Mouse (Mus musculus) MEL (cell line): ENCODE results near the gene Cenps. TPM values are rescaled to one million over a fixed set of nuclear protein-coding genes. Genes with fewer than 3 reads are reported as not detected.
A peak's percentile ranks its signal among the peaks of the same experiment; 100 is the strongest.

Source experiments
- DNase-seq: peaks from one replicate; pipeline ENCODE4 v3.0.0; 2011; ENCODE audit warnings: low read depth, low spot score
- H3K27ac ChIP-seq: 2 replicates; pipeline ENCODE4 v1.5.1; 2012; ENCODE audit warnings: low read depth, mild to moderate bottlenecking, control low read depth, low read length, moderate library complexity; ENCODE audit not compliant: control insufficient read depth
- H3K27me3 ChIP-seq, 2 experiments: fragments of 150-350 bp in 1 of 2; sonication (generic) in 1 of 2; 2 replicates each; pipeline ENCODE4 v1.6.1; 2012; ENCODE audit warnings: low read length in 2 of 2, mild to moderate bottlenecking in 2 of 2, improper control_type of control experiment in 1 of 2, moderate library complexity in 1 of 2; ENCODE audit not compliant: insufficient read depth in 2 of 2, control insufficient read depth in 1 of 2
- H3K36me3 ChIP-seq, 2 experiments: 2 replicates each; pipeline ENCODE4 v1.6.1; 2012 to 2014; ENCODE audit warnings: low read length in 2 of 2, improper control_type of control experiment in 1 of 2, inconsistent platforms in 1 of 2, mild to moderate bottlenecking in 1 of 2; ENCODE audit not compliant: insufficient read depth in 2 of 2, control insufficient read depth in 1 of 2
- H3K4me1 ChIP-seq, 2 experiments: fragments of 150-350 bp in 1 of 2; sonication (generic) in 1 of 2; 2 replicates each; pipeline ENCODE4 v1.6.1; 2012; ENCODE audit warnings: low read length in 2 of 2, improper control_type of control experiment in 1 of 2, mild to moderate bottlenecking in 1 of 2; ENCODE audit not compliant: insufficient read depth in 2 of 2, control insufficient read depth in 1 of 2
- H3K4me3 ChIP-seq, 2 experiments: fragments of 150-350 bp in 1 of 2; sonication (generic) in 1 of 2; 2 replicates each; pipeline ENCODE4 v1.5.1; 2012; ENCODE audit warnings: low read depth in 2 of 2, low read length in 2 of 2, mild to moderate bottlenecking in 2 of 2, moderate library complexity in 2 of 2, control low read depth in 1 of 2, improper control_type of control experiment in 1 of 2; ENCODE audit not compliant: control insufficient read depth in 1 of 2, insufficient read depth in 1 of 2
- H3K79me2 ChIP-seq: 2 replicates; pipeline ENCODE4 v1.6.1; 2012; ENCODE audit warnings: mild to moderate bottlenecking, low read length, moderate library complexity; ENCODE audit not compliant: control insufficient read depth, poor library complexity, insufficient read depth
- H3K9ac ChIP-seq: 2 replicates; pipeline ENCODE4 v1.6.1; 2012; ENCODE audit warnings: low read depth, mild to moderate bottlenecking, control low read depth, low read length, moderate library complexity; ENCODE audit not compliant: control insufficient read depth, poor library complexity, severe bottlenecking
- H3K9me3 ChIP-seq: fragments of 150-350 bp; sonication (generic); replicated peaks from 2 replicates; pipeline ENCODE4 v1.6.1; 2012; ENCODE audit warnings: mild to moderate bottlenecking, low read length, improper control_type of control experiment, moderate library complexity; ENCODE audit not compliant: insufficient read depth
- CHD2 ChIP-seq: IDR thresholded peaks from 2 replicates; pipeline ENCODE4 v1.6.1; 2011; ENCODE audit warnings: low read length, improper control_type of control experiment
- CTCF ChIP-seq, 3 experiments: IDR thresholded peaks in 2 of 3; conservative IDR thresholded peaks in 1 of 3; 2 replicates each; pipeline ENCODE4 v1.5.1; 2011 to 2012; ENCODE audit warnings: low read length in 3 of 3, low read depth in 2 of 3, mild to moderate bottlenecking in 2 of 3, improper control_type of control experiment in 1 of 3, inconsistent platforms in 1 of 3, mixed read lengths in 1 of 3, moderate library complexity in 1 of 3; ENCODE audit not compliant: control insufficient read depth in 1 of 3, insufficient read depth in 1 of 3, poor library complexity in 1 of 3, severe bottlenecking in 1 of 3
- E2F4 ChIP-seq: IDR thresholded peaks from 2 replicates; pipeline ENCODE4 v1.6.1; 2011; ENCODE audit warnings: low read depth, low read length, improper control_type of control experiment, borderline replicate concordance
- ELF1 ChIP-seq: IDR thresholded peaks from 2 replicates; pipeline ENCODE4 v1.6.1; 2014; ENCODE audit warnings: low read depth, mild to moderate bottlenecking, inconsistent platforms, low read length, improper control_type of control experiment, moderate library complexity
- ETS1 ChIP-seq: IDR thresholded peaks from 2 replicates; pipeline ENCODE4 v1.6.1; 2012; ENCODE audit warnings: low read depth, mild to moderate bottlenecking, inconsistent platforms, low read length, improper control_type of control experiment, moderate library complexity
- HCFC1 ChIP-seq: IDR thresholded peaks from 2 replicates; pipeline ENCODE4 v1.6.1; 2012; ENCODE audit warnings: low read depth, mild to moderate bottlenecking, inconsistent platforms, low read length, improper control_type of control experiment, moderate library complexity
- KAT2A ChIP-seq: conservative IDR thresholded peaks from 2 replicates; pipeline ENCODE4 v1.6.1; 2012; ENCODE audit warnings: low read depth, low read length, improper control_type of control experiment, inconsistent platforms
- MAFK ChIP-seq: IDR thresholded peaks from 2 replicates; pipeline ENCODE4 v1.6.1; 2011; ENCODE audit warnings: low read depth, mild to moderate bottlenecking, low read length, improper control_type of control experiment, borderline replicate concordance
- MAX ChIP-seq: IDR thresholded peaks from 2 replicates; pipeline ENCODE4 v1.6.1; 2011; ENCODE audit warnings: low read length, improper control_type of control experiment
- MEF2A ChIP-seq: IDR thresholded peaks from 2 replicates; pipeline ENCODE4 v1.6.1; 2014; ENCODE audit warnings: low read depth, mild to moderate bottlenecking, inconsistent platforms, low read length, improper control_type of control experiment; ENCODE audit not compliant: poor library complexity, insufficient replicate concordance, severe bottlenecking; ENCODE audit errors: extremely low read depth
- MYB ChIP-seq: IDR thresholded peaks from 2 replicates; pipeline ENCODE4 v1.6.1; 2011; ENCODE audit warnings: mild to moderate bottlenecking, low read depth, low read length, improper control_type of control experiment
- MYC ChIP-seq: IDR thresholded peaks from 2 replicates; pipeline ENCODE4 v1.6.1; 2011; ENCODE audit warnings: low read depth, mild to moderate bottlenecking, low read length, improper control_type of control experiment, moderate library complexity
- NRF1 ChIP-seq: IDR thresholded peaks from 2 replicates; pipeline ENCODE4 v1.6.1; 2014; ENCODE audit warnings: low read depth, mild to moderate bottlenecking, inconsistent platforms, low read length, improper control_type of control experiment, moderate library complexity; ENCODE audit not compliant: poor library complexity, insufficient read depth, severe bottlenecking
- POLR2A ChIP-seq, 2 experiments: IDR thresholded peaks; 2 replicates each; pipeline ENCODE4 v1.6.1; 2011 to 2012; ENCODE audit warnings: low read length in 2 of 2, mild to moderate bottlenecking in 2 of 2, control low read depth in 1 of 2, improper control_type of control experiment in 1 of 2, low read depth in 1 of 2, moderate library complexity in 1 of 2; ENCODE audit not compliant: control insufficient read depth in 1 of 2, insufficient read depth in 1 of 2, poor library complexity in 1 of 2
- RAD21 ChIP-seq: IDR thresholded peaks from 2 replicates; pipeline ENCODE4 v1.6.1; 2011; ENCODE audit warnings: mild to moderate bottlenecking, low read depth, low read length, improper control_type of control experiment
- SIN3A ChIP-seq: IDR thresholded peaks from 2 replicates; pipeline ENCODE4 v1.6.1; 2012; ENCODE audit warnings: low read length, improper control_type of control experiment, inconsistent platforms
- SMC3 ChIP-seq: IDR thresholded peaks from 2 replicates; pipeline ENCODE4 v1.6.1; 2011; ENCODE audit warnings: low read depth, low read length, improper control_type of control experiment
- TBP ChIP-seq: IDR thresholded peaks from 2 replicates; pipeline ENCODE4 v1.8.0; 2011; ENCODE audit warnings: low read depth, low read length, improper control_type of control experiment
- TCF12 ChIP-seq: IDR thresholded peaks from 2 replicates; pipeline ENCODE4 v1.6.1; 2014; ENCODE audit warnings: low read depth, mild to moderate bottlenecking, inconsistent platforms, low read length, improper control_type of control experiment, moderate library complexity
- UBTF ChIP-seq: IDR thresholded peaks from 2 replicates; pipeline ENCODE4 v1.6.1; 2012; ENCODE audit warnings: low read depth, mild to moderate bottlenecking, inconsistent platforms, low read length, improper control_type of control experiment, moderate library complexity, borderline replicate concordance; ENCODE audit not compliant: insufficient read depth
- USF1 ChIP-seq: IDR thresholded peaks from 2 replicates; pipeline ENCODE4 v1.6.1; 2014; ENCODE audit warnings: low read depth, mild to moderate bottlenecking, inconsistent platforms, low read length, improper control_type of control experiment, moderate library complexity
- ZC3H11A ChIP-seq: IDR thresholded peaks from 2 replicates; pipeline ENCODE4 v1.6.1; 2012; ENCODE audit warnings: low read depth, mild to moderate bottlenecking, inconsistent platforms, low read length, improper control_type of control experiment
- ZKSCAN1 ChIP-seq: IDR thresholded peaks from 2 replicates; pipeline ENCODE4 v1.6.1; 2012; ENCODE audit warnings: low read depth, mild to moderate bottlenecking, inconsistent platforms, low read length, improper control_type of control experiment, moderate library complexity
- ZMIZ1 ChIP-seq: IDR thresholded peaks from 2 replicates; pipeline ENCODE4 v1.6.1; 2012; ENCODE audit warnings: low read depth, mild to moderate bottlenecking, inconsistent platforms, low read length, improper control_type of control experiment, moderate library complexity
- ZNF384 ChIP-seq: IDR thresholded peaks from 2 replicates; pipeline ENCODE4 v1.6.1; 2012; ENCODE audit warnings: low read depth, mild to moderate bottlenecking, inconsistent platforms, low read length, improper control_type of control experiment
- polyA plus RNA-seq, 2 experiments: library from polyadenylated mRNA; stranded (reverse) in 1 of 2; unstranded in 1 of 2; fragments of >175 nt in 1 of 2; fragments of >200 nt in 1 of 2; gene quantifications; 2 replicates each; pipeline versions ENCODE4 v1.2.1 to v1.2.4; 2012; ENCODE audit warnings: low replicate concordance in 2 of 2, low read depth in 1 of 2; ENCODE audit not compliant: insufficient read length in 2 of 2, insufficient read depth in 1 of 2, missing spikeins in 1 of 2
- total RNA-seq: library from RNA; depleted of rRNA; stranded (reverse); fragments of 300-350 nt; gene quantifications from 2 replicates; pipeline ENCODE4 v1.2.3, GENCODE M21; 2012; rRNA removed

The Cenps gene
- total RNA-seq (12.8 and 13.4 TPM in 2 replicates), polyA plus RNA-seq (10 to 100 TPM in 1 of 2 experiments, not detected in 1; 60.7 TPM)

GRCm38 (mm10) chr4:149136982-149137770 is at the start of gene Cenps:
Gene Cenps, minus strand, starts transcription at chr4:149137629.
- peak within 1 kb of the TSS; percentile 81 to 86 for H3K4me3 ChIP-seq
- peaks cover 2 to 7% of the 10 kb centered on the region in 2 experiments; a peak in 3 of 4 replicates for H3K4me1 ChIP-seq
- DNase-seq, result peak; percentile 93
- H3K9ac ChIP-seq, result peak within 1 kb of the TSS; percentile 91
- TF ChIP-seq ZKSCAN1 (no peak), SIN3A (peak; percentile 21; the same call in 1 of the 2 replicates), NRF1 (peak; percentile 77), MAX (no peak), MEF2A (no peak), TBP (no peak), MAFK (no peak), MYB (no peak), HCFC1 (peak; percentile 82), CTCF (IDR thresholded peaks at IDR 0.05 in 2 of 3, conservative IDR thresholded peaks at IDR 0.05 in 1 of 3; ENCODE audit: control insufficient read depth in 1 of 3, insufficient read depth in 1 of 3, low read depth in 2 of 3, low read length in 3 of 3, poor library complexity in 1 of 3, severe bottlenecking in 1 of 3) (peak; percentile 60 to 85 (median 69)), POLR2A (IDR thresholded peaks at IDR 0.05; ENCODE audit: control insufficient read depth in 1 of 2, insufficient read depth in 1 of 2, low read depth in 1 of 2, low read length in 2 of 2, poor library complexity in 1 of 2) (peak; percentile 37 to 69; a peak in 1 of 4 replicates), ZMIZ1 (no peak), ZNF384 (no peak), E2F4 (peak; percentile 93; the same call in 1 of the 2 replicates), ELF1 (no peak), SMC3 (peak; percentile 49), CHD2 (no peak)
- no peaks in the 10 kb centered on the region for H3K27me3 ChIP-seq
- H3K79me2 ChIP-seq, result peaks cover 7% of the 10 kb centered on the region
- no peaks in the 10 kb centered on the region for H3K9me3 ChIP-seq
- H3K27ac ChIP-seq, result peak within 1 kb of the TSS; percentile 83
- H3K36me3 ChIP-seq, result peaks cover 0 to 2% of the 10 kb centered on the region in 2 experiments; a peak in 3 of 4 replicates

GRCm38 (mm10) chr4:149182755-149183154 is 45.3 kb upstream of the Cenps start:
- Histone ChIP-seq H3K79me2 (no peaks in the 10 kb centered on the region), H3K4me1 (no peaks in the 10 kb centered on the region), H3K27me3 (no peaks in the 10 kb centered on the region), H3K9me3 (no peaks in the 10 kb centered on the region), H3K27ac (no peak overlapping the region), H3K4me3 (no peak overlapping the region), H3K9ac (no peak overlapping the region), H3K36me3 (no peaks in the 10 kb centered on the region)
- peak; percentile 85 for TF ChIP-seq SMC3
- no peak for TF ChIP-seq USF1
- no peak for TF ChIP-seq ZKSCAN1
- no peak for TF ChIP-seq ELF1
- TF ChIP-seq SIN3A, result 0 out of 2 replicates have a peak, but pooled peaks have one; percentile 24
- no peak for TF ChIP-seq ETS1
- TF ChIP-seq MYC, result peak; percentile 94
- peak; percentile 53 for TF ChIP-seq RAD21
- TF ChIP-seq UBTF, result no peak
- TF ChIP-seq MAX, result 0 out of 2 replicates have a peak, but pooled peaks have one; percentile 25
- peak; percentile 55 for TF ChIP-seq ZC3H11A
- TF ChIP-seq KAT2A, result no peak
- TF ChIP-seq CTCF (IDR thresholded peaks at IDR 0.05 in 2 of 3, conservative IDR thresholded peaks at IDR 0.05 in 1 of 3; ENCODE audit: control insufficient read depth in 1 of 3, insufficient read depth in 1 of 3, low read depth in 2 of 3, low read length in 3 of 3, poor library complexity in 1 of 3, severe bottlenecking in 1 of 3), result peak; percentile 53 to 87 (median 63)
- TF ChIP-seq TCF12, result no peak
- TF ChIP-seq ZNF384, result peak; percentile 84
- peak; percentile 79 for DNase-seq
